10 mouse cellular contexts compared by ENCODE assay signal in the genomic region with DNA sequence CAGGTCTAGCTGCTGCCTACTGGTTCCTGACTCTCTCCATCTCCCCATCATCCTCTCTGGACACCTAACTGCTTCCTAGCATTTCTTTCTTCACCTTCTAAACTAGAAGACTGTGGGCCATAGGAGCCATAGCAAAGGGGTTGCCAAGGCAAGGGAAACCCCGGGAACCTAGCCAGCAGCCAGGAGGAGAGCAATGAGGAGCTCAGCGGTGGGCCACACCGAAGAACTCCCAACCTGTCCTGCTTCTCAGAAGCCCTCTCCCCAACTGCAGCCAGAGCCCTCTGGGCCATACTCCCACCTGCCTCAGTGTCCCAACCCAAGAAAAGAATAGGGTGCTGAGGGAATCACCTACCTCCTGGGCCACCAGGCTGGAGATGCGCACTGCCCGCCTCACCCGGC. TPM values are rescaled to one million over a fixed set of nuclear protein-coding genes. Genes with fewer than 3 reads are reported as not detected.
DNase-seq lines count a peak whose midpoint lies in the region; ATAC-seq lines count a peak whose summit lies in the region.
"Had no signal": no experiment of that assay in that cellular context is flagged by ENCODE, and none has a peak within 500 bp of the region (broad histone marks: within the 10 kb centered on the region; RNA-seq: fewer than 3 reads in every experiment).

No protein-coding gene starts in this region.

- peak overlapping the region; percentile 35 for H3K9ac ChIP-seq in lung, embryonic 15.5 days
- peak overlapping the region; percentile 60 for H3K9ac ChIP-seq in forebrain, embryonic 12.5 days
- no peak overlapping the region for H3K9ac ChIP-seq in stomach, embryonic 14.5 days (replicated peaks; ENCODE audit: low read depth, low read length)

- no peaks in the 10 kb centered on the region for H3K9me3 ChIP-seq in lung, embryonic 15.5 days
- H3K9me3 ChIP-seq in forebrain, embryonic 12.5 days: no peaks in the 10 kb centered on the region
- H3K9me3 ChIP-seq in limb, embryonic 10.5 days (replicated peaks): no peaks in the 10 kb centered on the region
- H3K9me3 ChIP-seq in stomach, embryonic 14.5 days (ENCODE audit: control insufficient read depth, low read depth, low read length): no peaks in the 10 kb centered on the region

- H3K4me1 ChIP-seq in lung, embryonic 15.5 days: peaks cover 28% of the 10 kb centered on the region
- peaks cover 24% of the 10 kb centered on the region for H3K4me1 ChIP-seq in forebrain, embryonic 12.5 days
- peaks cover 59% of the 10 kb centered on the region for H3K4me1 ChIP-seq in limb, embryonic 10.5 days
- peaks cover 26% of the 10 kb centered on the region for H3K4me1 ChIP-seq in stomach, embryonic 14.5 days (ENCODE audit: control insufficient read depth, insufficient read depth, low read length)

- no peak for DNase-seq in lung, postnatal 10 days
- no peak for DNase-seq in limb, embryonic 10.5 days (ENCODE audit: low spot score)
- no peak for DNase-seq in natural killer cell, adult 2 months (ENCODE audit: low spot score in 2 of 2)
- no peak for DNase-seq in yolk sac, embryonic 10.5 days (ENCODE audit: low spot score)
- DNase-seq: right cerebral cortex, postnatal 4 days had no signal

- 73% methylated on average over 6 of the region's 6 CpGs for WGBS in lung, embryonic 15.5 days
- WGBS in forebrain, embryonic 12.5 days: 64% methylated on average over 6 of the region's 6 CpGs
- WGBS in limb, embryonic 10.5 days: 69% methylated on average over 6 of the region's 6 CpGs
- 69% methylated on average over 6 of the region's 6 CpGs for WGBS in stomach, embryonic 14.5 days

- peak overlapping the region; percentile 68 for H3K4me2 ChIP-seq in lung, embryonic 15.5 days
- peak overlapping the region; percentile 65 for H3K4me2 ChIP-seq in forebrain, embryonic 12.5 days
- peak overlapping the region; percentile 50 for H3K4me2 ChIP-seq in stomach, embryonic 14.5 days (replicated peaks; ENCODE audit: low read depth, low read length)

- H3K4me3 ChIP-seq in lung, embryonic 15.5 days: peak overlapping the region; percentile 29
- peak overlapping the region; percentile 30 for H3K4me3 ChIP-seq in forebrain, embryonic 12.5 days (replicated peaks)
- peak overlapping the region; percentile 54 for H3K4me3 ChIP-seq in limb, embryonic 10.5 days
- peak overlapping the region; percentile 12; the same call in 1 of the 2 replicates for H3K4me3 ChIP-seq in stomach, embryonic 14.5 days (ENCODE audit: low read depth, low read length)

- H3K27ac ChIP-seq in lung, embryonic 15.5 days: no peak overlapping the region
- H3K27ac ChIP-seq in forebrain, embryonic 12.5 days: peak overlapping the region; percentile 63; the same call in 1 of the 2 replicates
- peak overlapping the region; percentile 91 for H3K27ac ChIP-seq in limb, embryonic 10.5 days
- peak overlapping the region; percentile 71; the same call in 1 of the 2 replicates for H3K27ac ChIP-seq in stomach, embryonic 14.5 days (ENCODE audit: low read length)

- H3K36me3 ChIP-seq in lung, embryonic 15.5 days: no peaks in the 10 kb centered on the region
- H3K36me3 ChIP-seq in forebrain, embryonic 12.5 days (replicated peaks): peaks cover 30% of the 10 kb centered on the region
- H3K36me3 ChIP-seq in limb, embryonic 10.5 days: peaks cover 36% of the 10 kb centered on the region
- peaks cover 26% of the 10 kb centered on the region for H3K36me3 ChIP-seq in stomach, embryonic 14.5 days (ENCODE audit: control insufficient read depth, insufficient read depth, low read length)

- no peak for ATAC-seq in lung, embryonic 15.5 days (ENCODE audit: borderline replicate concordance, extremely low read depth, low FRiP score, low TSS enrichment)
- no peak; the same call in 1 of the 2 replicates for ATAC-seq in forebrain, embryonic 12.5 days (ENCODE audit: low FRiP score)
- 0 out of 2 replicates have a peak, but pooled peaks have one; percentile 11 for ATAC-seq in stomach, embryonic 14.5 days (ENCODE audit: insufficient number of reproducible peaks, insufficient read depth, low FRiP score, low read depth)
- ATAC-seq in monocyte, adult 5-6 weeks (replicated peaks; ENCODE audit: insufficient number of reproducible peaks, low FRiP score, low TSS enrichment, poor library complexity, severe bottlenecking): no peak
- ATAC-seq: Patski had no signal

- peaks cover 10% of the 10 kb centered on the region for H3K27me3 ChIP-seq in lung, embryonic 15.5 days
- peaks cover 27% of the 10 kb centered on the region for H3K27me3 ChIP-seq in forebrain, embryonic 12.5 days
- peaks cover 54% of the 10 kb centered on the region for H3K27me3 ChIP-seq in limb, embryonic 10.5 days (ENCODE audit: low read depth, poor library complexity, severe bottlenecking)
- H3K27me3 ChIP-seq in stomach, embryonic 14.5 days (ENCODE audit: control insufficient read depth, insufficient read depth, low read length): no peaks in the 10 kb centered on the region

RNA-seq across cellular contexts. Expression of a gene that starts 22.6 kb away (rescaled TPM):
- polyA plus RNA-seq in lung, embryonic 15.5 days (2015; fragmentation: Nextera tagmentation; extraction: Ambion mirVana): 6.0 and 7.0 TPM in 2 replicates
- polyA plus RNA-seq in forebrain, embryonic 12.5 days (2016; fragmentation: Nextera tagmentation; extraction: Ambion mirVana): 9.8 and 10.1 TPM in 2 replicates
- 15.0 and 19.3 TPM in 2 replicates for polyA plus RNA-seq in limb, embryonic 10.5 days (2016; fragmentation: Nextera tagmentation; extraction: Ambion mirVana)
- polyA plus RNA-seq in stomach, embryonic 14.5 days (2014; fragmentation: Nextera tagmentation; extraction: Ambion mirVana): 8.9 and 9.8 TPM in 2 replicates
- total RNA-seq in monocyte, adult 5-6 weeks (2017): 0.53 TPM in 1 of 3 replicates, not detected in the others

RNA-seq across cellular contexts. Expression of a gene that starts 35.8 kb away (rescaled TPM):
- 17.1 and 18.8 TPM in 2 replicates for polyA plus RNA-seq in lung, embryonic 15.5 days (2015; fragmentation: Nextera tagmentation; extraction: Ambion mirVana)
- polyA plus RNA-seq in forebrain, embryonic 12.5 days (2016; fragmentation: Nextera tagmentation; extraction: Ambion mirVana): 7.1 and 7.2 TPM in 2 replicates
- polyA plus RNA-seq in limb, embryonic 10.5 days (2016; fragmentation: Nextera tagmentation; extraction: Ambion mirVana): 8.4 and 8.9 TPM in 2 replicates
- 4.6 and 4.9 TPM in 2 replicates for polyA plus RNA-seq in stomach, embryonic 14.5 days (2014; fragmentation: Nextera tagmentation; extraction: Ambion mirVana)
- total RNA-seq in monocyte, adult 5-6 weeks (2017): 0.29 TPM in 1 of 3 replicates, not detected in the others
